Mouse (Mus musculus) forebrain, embryonic 13.5 days (tissue): Measurements from ENCODE around the gene Lama2. TPM values are rescaled to one million over a fixed set of nuclear protein-coding genes. Genes with fewer than 3 reads are reported as not detected.

ENCODE experiments used
- ATAC-seq: fragments of 200-750 bp; cut with Nextera tagmentation; 2 replicates; pipeline ENCODE4 v1.8.0; 2017
- H3K27ac ChIP-seq: fragments of 300-500 bp; sonication (generic); 2 replicates; pipeline ENCODE4 v1.5.1; 2015; ENCODE audit warnings: inconsistent platforms, mild to moderate bottlenecking, moderate library complexity
- H3K27me3 ChIP-seq: fragments of 300-500 bp; sonication (generic); 2 replicates; pipeline ENCODE4 v1.6.1; 2015; ENCODE audit warnings: mild to moderate bottlenecking, inconsistent platforms
- H3K36me3 ChIP-seq: fragments of 300-500 bp; sonication (generic); 2 replicates; pipeline ENCODE4 v1.6.1; 2015; ENCODE audit warnings: mild to moderate bottlenecking, inconsistent platforms; ENCODE audit not compliant: poor library complexity, severe bottlenecking
- H3K4me1 ChIP-seq: fragments of 300-500 bp; sonication (generic); 2 replicates; pipeline ENCODE4 v1.6.1; 2015; ENCODE audit warnings: inconsistent platforms
- H3K4me2 ChIP-seq: fragments of 300-500 bp; sonication (generic); 2 replicates; pipeline ENCODE4 v1.6.1; 2015; ENCODE audit warnings: inconsistent platforms, mild to moderate bottlenecking, moderate library complexity
- H3K4me3 ChIP-seq: fragments of 300-500 bp; sonication (generic); 2 replicates; pipeline ENCODE4 v1.5.1; 2015; ENCODE audit warnings: mild to moderate bottlenecking, inconsistent platforms
- H3K9ac ChIP-seq: fragments of 300-500 bp; sonication (generic); 2 replicates; pipeline ENCODE4 v1.6.1; 2015; ENCODE audit warnings: mild to moderate bottlenecking, inconsistent platforms
- H3K9me3 ChIP-seq: fragments of 300-500 bp; sonication (generic); replicated peaks from 2 replicates; pipeline ENCODE4 v1.6.1; 2016; ENCODE audit warnings: inconsistent platforms
- WGBS: fragments of 180-500 bp; shearing (Covaris S2); methylation state at CpG from one replicate; pipeline ENCODE4 v1.1.7; 2015; 5-methylcytosine and 5-hydroxymethylcytosine counted together
- polyA plus RNA-seq: library from polyadenylated mRNA; unstranded; fragments of >200 nt; fragmentation: Nextera tagmentation; extraction: Ambion mirVana; gene quantifications from 2 replicates; pipeline ENCODE4 v1.2.1, GENCODE M21; 2015

The Lama2 gene
- polyA plus RNA-seq, 1 experiment from 2014 or later = 2.8 TPM

- 94% methylated on average over 1 of the region's 1 CpGs for WGBS
Observed at GRCm38 (mm10) chr10:27135768-27136167, 483.8 kb downstream of the Lama2 start.

GRCm38 (mm10) chr10:27133135-27133534 is 486.4 kb downstream of the Lama2 start:
- ATAC-seq = peak; percentile 95
- WGBS = 16% methylated on average over 1 of the region's 1 CpGs

More at GRCm38 (mm10) chr10:27135768-27136167, 483.8 kb downstream of the Lama2 start:
- Histone ChIP-seq H3K27ac (no peak overlapping the region), H3K27me3 (no peaks in the 10 kb centered on the region), H3K4me3 (no peak overlapping the region), H3K9me3 (no peaks in the 10 kb centered on the region), H3K4me2 (no peak overlapping the region), H3K9ac (no peak overlapping the region), H3K4me1 (peaks cover 10% of the 10 kb centered on the region), H3K36me3 (no peaks in the 10 kb centered on the region)
- no peak for ATAC-seq

GRCm38 (mm10) chr10:27127454-27127853 is 492.1 kb downstream of the Lama2 start:
- WGBS = 80% methylated on average over 2 of the region's 2 CpGs
- Histone ChIP-seq H3K9me3 (no peaks in the 10 kb centered on the region), H3K27me3 (no peaks in the 10 kb centered on the region), H3K4me3 (no peak overlapping the region), H3K9ac (no peak overlapping the region), H3K4me2 (no peak overlapping the region), H3K36me3 (no peaks in the 10 kb centered on the region), H3K27ac (no peak overlapping the region), H3K4me1 (no peaks in the 10 kb centered on the region)
- peak; percentile 43; the same call in 1 of the 2 replicates for ATAC-seq

More at GRCm38 (mm10) chr10:27133135-27133534, 486.4 kb downstream of the Lama2 start:
- H3K4me3 ChIP-seq = no peak overlapping the region
- no peaks in the 10 kb centered on the region for H3K9me3 ChIP-seq
- peaks cover 7% of the 10 kb centered on the region for H3K4me1 ChIP-seq
- H3K27ac ChIP-seq = no peak overlapping the region
- no peak overlapping the region for H3K4me2 ChIP-seq
- H3K27me3 ChIP-seq = no peaks in the 10 kb centered on the region
- no peaks in the 10 kb centered on the region for H3K36me3 ChIP-seq
- H3K9ac ChIP-seq = no peak overlapping the region

GRCm38 (mm10) chr10:27123763-27124162 is 495.8 kb downstream of the Lama2 start:
- no peak for ATAC-seq
- no peak overlapping the region for H3K27ac ChIP-seq
- no peak overlapping the region for H3K4me3 ChIP-seq
- H3K36me3 ChIP-seq = no peaks in the 10 kb centered on the region
- H3K27me3 ChIP-seq = no peaks in the 10 kb centered on the region
- H3K4me2 ChIP-seq = no peak overlapping the region
- H3K9ac ChIP-seq = no peak overlapping the region
- H3K4me1 ChIP-seq = no peaks in the 10 kb centered on the region
- WGBS = 84% methylated on average over 5 of the region's 5 CpGs
- H3K9me3 ChIP-seq = no peaks in the 10 kb centered on the region

- Histone ChIP-seq H3K4me1 (no peaks in the 10 kb centered on the region), H3K9me3 (no peaks in the 10 kb centered on the region)
Observed at GRCm38 (mm10) chr10:27117815-27118214, 501.7 kb downstream of the Lama2 start.

GRCm38 (mm10) chr10:27116938-27117647 is 502.5 kb downstream of the Lama2 start:
- Histone ChIP-seq H3K9me3 (no peaks in the 10 kb centered on the region), H3K4me2 (no peak overlapping the region)
- 87% methylated on average over 2 of the region's 2 CpGs for WGBS

More at GRCm38 (mm10) chr10:27117815-27118214, 501.7 kb downstream of the Lama2 start:
- Histone ChIP-seq H3K4me3 (no peak overlapping the region), H3K27me3 (no peaks in the 10 kb centered on the region), H3K9ac (no peak overlapping the region), H3K27ac (no peak overlapping the region), H3K4me2 (no peak overlapping the region), H3K36me3 (no peaks in the 10 kb centered on the region)
- ATAC-seq = no peak
- WGBS = 85% methylated on average over 3 of the region's 3 CpGs

GRCm38 (mm10) chr10:27114131-27114530 is 505.4 kb downstream of the Lama2 start:
- no peak for ATAC-seq
- WGBS = 95% methylated on average over 3 of the region's 3 CpGs
- no peak overlapping the region for H3K27ac ChIP-seq

More at GRCm38 (mm10) chr10:27116938-27117647, 502.5 kb downstream of the Lama2 start:
- H3K27ac ChIP-seq = no peak overlapping the region
- H3K9ac ChIP-seq = no peak overlapping the region
- H3K4me1 ChIP-seq = no peaks in the 10 kb centered on the region
- H3K4me3 ChIP-seq = no peak overlapping the region
- no peaks in the 10 kb centered on the region for H3K36me3 ChIP-seq
- ATAC-seq = no peak
- H3K27me3 ChIP-seq = no peaks in the 10 kb centered on the region

GRCm38 (mm10) chr10:27103811-27104210 is 515.7 kb downstream of the Lama2 start:
- Histone ChIP-seq H3K27ac (no peak overlapping the region), H3K4me1 (0 out of 2 replicates have a peak, but pooled peaks cover 5% of the 10 kb centered on the region), H3K27me3 (no peaks in the 10 kb centered on the region), H3K4me2 (no peak overlapping the region), H3K4me3 (no peak overlapping the region), H3K36me3 (no peaks in the 10 kb centered on the region), H3K9ac (no peak overlapping the region), H3K9me3 (no peaks in the 10 kb centered on the region)
- 49% methylated on average over 5 of the region's 5 CpGs for WGBS
- ATAC-seq = peak; percentile 77; the same call in 1 of the 2 replicates

More at GRCm38 (mm10) chr10:27114131-27114530, 505.4 kb downstream of the Lama2 start:
- Histone ChIP-seq H3K9me3 (no peaks in the 10 kb centered on the region), H3K36me3 (no peaks in the 10 kb centered on the region), H3K27me3 (no peaks in the 10 kb centered on the region), H3K9ac (no peak overlapping the region), H3K4me3 (no peak overlapping the region), H3K4me1 (no peaks in the 10 kb centered on the region), H3K4me2 (no peak overlapping the region)

- H3K9me3 ChIP-seq = no peaks in the 10 kb centered on the region
- no peak overlapping the region for H3K4me3 ChIP-seq
- H3K9ac ChIP-seq = no peak overlapping the region
- no peak for ATAC-seq
- no peaks in the 10 kb centered on the region for H3K36me3 ChIP-seq
- H3K4me2 ChIP-seq = no peak overlapping the region
- no peaks in the 10 kb centered on the region for H3K27me3 ChIP-seq
- H3K27ac ChIP-seq = no peak overlapping the region
- WGBS = 92% methylated on average over 3 of the region's 3 CpGs
- H3K4me1 ChIP-seq = 0 out of 2 replicates have a peak, but pooled peaks cover 5% of the 10 kb centered on the region
Observed at GRCm38 (mm10) chr10:27101800-27102353, 517.7 kb downstream of the Lama2 start.

- Histone ChIP-seq H3K27ac (no peak overlapping the region), H3K27me3 (no peaks in the 10 kb centered on the region), H3K4me2 (no peak overlapping the region), H3K36me3 (no peaks in the 10 kb centered on the region), H3K4me3 (no peak overlapping the region), H3K4me1 (no peaks in the 10 kb centered on the region), H3K9ac (no peak overlapping the region), H3K9me3 (no peaks in the 10 kb centered on the region)
- peak; percentile 63 for ATAC-seq
- whole genome bisulfite sequencing = 70% methylated on average over 2 of the region's 2 CpGs
Observed at GRCm38 (mm10) chr10:27077113-27077512, 542.4 kb downstream of the Lama2 start.

GRCm38 (mm10) chr10:27068794-27069435 is 550.6 kb downstream of the Lama2 start:
- no peak overlapping the region for H3K27ac ChIP-seq
- no peaks in the 10 kb centered on the region for H3K4me1 ChIP-seq
- no peak overlapping the region for H3K4me2 ChIP-seq
- no peaks in the 10 kb centered on the region for H3K9me3 ChIP-seq
- no peaks in the 10 kb centered on the region for H3K27me3 ChIP-seq
- peak; percentile 67; the same call in 1 of the 2 replicates for ATAC-seq
- H3K4me3 ChIP-seq = no peak overlapping the region
- no peaks in the 10 kb centered on the region for H3K36me3 ChIP-seq
- H3K9ac ChIP-seq = no peak overlapping the region
- 87% methylated on average over 2 of the region's 2 CpGs for WGBS

GRCm38 (mm10) chr10:27063671-27064070 is 555.9 kb downstream of the Lama2 start:
- no peak for ATAC-seq
- no peaks in the 10 kb centered on the region for H3K36me3 ChIP-seq
- H3K27ac ChIP-seq = no peak overlapping the region
- no peak overlapping the region for H3K9ac ChIP-seq
- WGBS = 85% methylated on average over 4 of the region's 4 CpGs
- no peaks in the 10 kb centered on the region for H3K9me3 ChIP-seq
- H3K4me3 ChIP-seq = no peak overlapping the region
- H3K4me2 ChIP-seq = no peak overlapping the region
- H3K27me3 ChIP-seq = no peaks in the 10 kb centered on the region
- H3K4me1 ChIP-seq = peaks cover 3% of the 10 kb centered on the region; the same call in 1 of the 2 replicates
